Mouse (Mus musculus) small intestine, adult 2 months (tissue): Measurements from ENCODE around the gene Ino80e.

Experiments
- CTCF ChIP-seq: fragments of 200-500 bp; IDR thresholded peaks from 2 replicates; pipeline ENCODE4 v1.5.1; 2012; ENCODE audit warnings: low read depth, mild to moderate bottlenecking, control low read depth, inconsistent platforms, low read length, moderate library complexity, mixed read lengths; ENCODE audit not compliant: insufficient replicate concordance, insufficient read length; ENCODE audit errors: extremely low read depth
- POLR2A ChIP-seq: fragments of 200-500 bp; IDR thresholded peaks from 2 replicates; pipeline ENCODE4 v1.6.1; 2012; ENCODE audit warnings: low read depth, mild to moderate bottlenecking, control low read depth, inconsistent platforms, low read length, moderate library complexity

- TF ChIP-seq POLR2A, result no peak
- TF ChIP-seq CTCF, result no peak
Measured at GRCm38 (mm10) chr7:126869780-126870519, 7.8 kb upstream of the Ino80e start.
